Mouse (Mus musculus) ES-E14 (cell line): ENCODE measurements around the gene Hectd1. TPM values are rescaled to one million over a fixed set of nuclear protein-coding genes. Genes with fewer than 3 reads are reported as not detected.

Source experiments
- DNase-seq: peaks from one replicate; pipeline ENCODE4 v3.0.0-alpha.2; 2013; ENCODE audit warnings: low read depth, low spot score
- H3K27ac ChIP-seq: 2 replicates; pipeline ENCODE4 v1.5.1; 2012; ENCODE audit warnings: low read depth, mild to moderate bottlenecking, low read length, moderate library complexity, mixed read lengths; ENCODE audit not compliant: poor library complexity, insufficient read depth, severe bottlenecking
- H3K36me3 ChIP-seq: 2 replicates; pipeline ENCODE4 v1.6.1; 2012; ENCODE audit warnings: mild to moderate bottlenecking, low read length, moderate library complexity, mixed read lengths; ENCODE audit not compliant: control insufficient read depth, poor library complexity, insufficient read depth, severe bottlenecking
- H3K4me1 ChIP-seq, 2 experiments: fragments of 150-350 bp in 1 of 2; sonication (generic) in 1 of 2; 2 replicates each; pipeline ENCODE4 v1.6.1; 2012; ENCODE audit warnings: low read length in 2 of 2, mild to moderate bottlenecking in 1 of 2, mixed read lengths in 1 of 2; ENCODE audit not compliant: control insufficient read depth in 2 of 2, insufficient read depth in 2 of 2, poor library complexity in 1 of 2
- H3K4me3 ChIP-seq, 2 experiments: fragments of 150-350 bp in 1 of 2; sonication (generic) in 1 of 2; 2 replicates each; pipeline ENCODE4 v1.5.1; 2012; ENCODE audit warnings: low read length in 2 of 2, low read depth in 1 of 2, mild to moderate bottlenecking in 1 of 2, mixed read lengths in 1 of 2; ENCODE audit not compliant: insufficient read depth in 1 of 2, poor library complexity in 1 of 2, severe bottlenecking in 1 of 2
- H3K9ac ChIP-seq: 2 replicates; pipeline ENCODE4 v1.6.1; 2012; ENCODE audit warnings: low read depth, mild to moderate bottlenecking, low read length, mixed read lengths; ENCODE audit not compliant: poor library complexity, insufficient read depth, severe bottlenecking
- H3K9me3 ChIP-seq: fragments of 150-350 bp; sonication (generic); 2 replicates; pipeline ENCODE4 v1.6.1; 2012; ENCODE audit warnings: low read depth, mild to moderate bottlenecking, low read length; ENCODE audit not compliant: control insufficient read depth, insufficient read depth
- CHD2 ChIP-seq: IDR thresholded peaks from 2 replicates; pipeline ENCODE4 v1.6.1; 2014; ENCODE audit warnings: mild to moderate bottlenecking, low read depth, low read length, inconsistent platforms
- HCFC1 ChIP-seq: IDR thresholded peaks from 2 replicates; pipeline ENCODE4 v1.6.1; 2012; ENCODE audit warnings: low read length, inconsistent platforms, borderline replicate concordance; ENCODE audit not compliant: insufficient read depth
- MAFK ChIP-seq: IDR thresholded peaks from 2 replicates; pipeline ENCODE4 v1.6.1; 2014; ENCODE audit warnings: mild to moderate bottlenecking, low read depth, low read length, inconsistent platforms; ENCODE audit not compliant: insufficient read depth
- ZC3H11A ChIP-seq: IDR thresholded peaks from 2 replicates; pipeline ENCODE4 v1.6.1; 2012; ENCODE audit warnings: low read depth, mild to moderate bottlenecking, inconsistent platforms, low read length, borderline replicate concordance
- ZNF384 ChIP-seq: IDR thresholded peaks from 2 replicates; pipeline ENCODE4 v1.6.1; 2012; ENCODE audit warnings: low read depth, low read length, inconsistent platforms
- in situ Hi-C, 2 experiments: fragments of 600-800 bp; cut with MboI; formaldehyde crosslinking; loops; one replicate each; pipeline ENCODE4 v1.15.1; 2025; ENCODE audit warnings: low sequenced_read_pairs in 2 of 2, inconsistent platforms in 1 of 2; ENCODE audit not compliant: unreplicated experiment in 2 of 2
- total RNA-seq: library from RNA; depleted of rRNA; stranded (reverse); fragments of 300-350 nt; gene quantifications from 2 replicates; pipeline ENCODE4 v1.2.3, GENCODE M21; 2012

Hectd1 gene
- total RNA-seq, 1 experiment = 45.1 TPM

DNA sequence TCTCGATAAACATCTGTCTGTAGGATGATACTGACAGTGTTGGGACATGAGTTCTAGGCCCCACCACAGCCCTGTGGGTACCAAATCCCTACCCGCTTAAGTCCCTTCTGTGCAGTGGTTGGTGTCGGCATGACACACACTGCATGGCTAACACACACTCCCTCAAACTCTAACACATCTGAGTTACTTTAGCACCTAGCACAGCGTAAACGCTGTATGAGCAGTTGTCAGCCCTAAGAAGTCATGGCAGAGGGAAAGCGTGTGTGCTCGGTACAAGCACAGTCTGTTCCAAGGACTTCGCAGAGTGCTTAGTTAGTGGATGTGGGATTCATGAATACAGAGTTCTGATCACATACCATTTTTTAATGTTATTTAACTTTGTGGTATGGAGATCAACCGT, 99.5 kb downstream of the Hectd1 start:
- Histone ChIP-seq H3K27ac (no peak overlapping the region), H3K9ac (no peak overlapping the region), H3K4me3 (no peak overlapping the region; a peak in 1 of 4 replicates), H3K9me3 (no peaks in the 10 kb centered on the region), H3K4me1 (peaks cover 0 to 3% of the 10 kb centered on the region in 2 experiments; a peak in 1 of 4 replicates), H3K36me3 (no peaks in the 10 kb centered on the region)
- no peak for DNase-seq
- no peak for TF ChIP-seq HCFC1
- no peak for TF ChIP-seq ZNF384
- no peak for TF ChIP-seq MAFK
- no peak for TF ChIP-seq CHD2
- no peak for TF ChIP-seq ZC3H11A
- in situ Hi-C loops = no loop called here

- in situ Hi-C loops = no loop called here
- Histone ChIP-seq H3K27ac (no peak overlapping the region), H3K4me3 (peak overlapping the region in 1 of 2 experiments; percentile 8; a peak in 3 of 4 replicates), H3K4me1 (no peaks in the 10 kb centered on the region), H3K36me3 (peaks cover under 1% of the 10 kb centered on the region; the same call in 1 of the 2 replicates), H3K9ac (peak overlapping the region; percentile 12; the same call in 1 of the 2 replicates), H3K9me3 (no peaks in the 10 kb centered on the region)
- no peak for DNase-seq
- no peak for TF ChIP-seq MAFK
These were observed 100.3 kb downstream of the Hectd1 start for GRCm38 (mm10) chr12:51729058-51729457.

- Histone ChIP-seq H3K4me3 (no peak overlapping the region), H3K36me3 (peaks cover 3% of the 10 kb centered on the region; the same call in 1 of the 2 replicates), H3K4me1 (peaks cover 7 to 9% of the 10 kb centered on the region in 2 experiments), H3K27ac (no peak overlapping the region), H3K9me3 (no peaks in the 10 kb centered on the region), H3K9ac (no peak overlapping the region)
- no peak for DNase-seq
- TF ChIP-seq MAFK (no peak), ZC3H11A (no peak), CHD2 (no peak), ZNF384 (no peak), HCFC1 (no peak)
- in situ Hi-C loops = no loop called here
These were observed 107.5 kb downstream of the Hectd1 start for GRCm38 (mm10) chr12:51721836-51722235.

DNA sequence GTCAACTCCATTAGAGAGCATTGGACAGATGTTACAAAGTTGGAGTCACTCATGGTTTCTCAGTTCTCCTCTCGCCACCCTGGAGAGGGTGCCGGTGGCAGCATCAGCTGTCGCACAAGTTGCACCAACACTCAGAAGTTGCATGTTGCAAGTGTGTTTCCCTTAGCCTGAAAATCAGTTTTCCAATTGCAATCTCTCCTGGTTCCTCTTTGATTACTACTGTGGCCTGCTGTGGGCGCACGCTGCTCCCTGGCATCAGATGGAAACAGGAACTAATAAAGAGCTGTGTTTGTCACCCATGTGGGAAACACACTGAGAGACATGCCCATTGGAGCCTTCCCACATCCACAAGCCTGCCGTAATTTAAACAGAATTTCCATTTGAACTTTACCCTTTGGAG, 110.7 kb downstream of the Hectd1 start:
- no peak for DNase-seq
- H3K36me3 ChIP-seq = no peaks in the 10 kb centered on the region
- no peak overlapping the region for H3K27ac ChIP-seq
- in situ Hi-C loops = no loop called here
- TF ChIP-seq CHD2 (no peak), ZNF384 (no peak), HCFC1 (no peak), MAFK (no peak), ZC3H11A (no peak)
- H3K4me3 ChIP-seq = no peak overlapping the region
- peaks cover 7 to 9% of the 10 kb centered on the region in 2 experiments for H3K4me1 ChIP-seq
- no peak overlapping the region for H3K9ac ChIP-seq
- H3K9me3 ChIP-seq = no peaks in the 10 kb centered on the region

DNA sequence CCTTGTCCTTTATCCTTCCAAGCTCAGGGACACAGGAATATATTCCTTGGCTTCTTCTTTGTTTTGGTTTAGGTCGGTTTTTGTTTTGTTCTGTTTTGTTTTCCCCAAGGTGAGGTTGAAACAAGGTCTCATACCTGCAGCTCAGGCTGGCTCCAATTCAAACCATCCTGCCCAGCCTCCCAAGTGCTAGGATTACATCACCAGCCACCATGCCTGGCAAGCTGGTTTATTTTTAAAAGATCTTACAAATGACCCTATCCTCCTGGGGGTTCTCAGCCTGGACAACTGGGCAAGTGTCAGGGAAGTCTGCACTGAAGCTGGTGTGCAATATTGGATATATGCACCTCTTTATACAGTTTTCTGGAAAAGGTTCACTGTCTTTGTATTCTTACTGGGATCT, 116.7 kb downstream of the Hectd1 start:
- TF ChIP-seq MAFK = no peak
- TF ChIP-seq ZC3H11A = no peak
- TF ChIP-seq CHD2 = no peak
- TF ChIP-seq ZNF384 = no peak
- no peak for TF ChIP-seq HCFC1
- in situ Hi-C loops = no loop called here
- Histone ChIP-seq H3K36me3 (no peaks in the 10 kb centered on the region), H3K4me1 (peaks cover 0 to 13% of the 10 kb centered on the region in 2 experiments; a peak in 2 of 4 replicates), H3K9ac (no peak overlapping the region), H3K27ac (no peak overlapping the region), H3K9me3 (no peaks in the 10 kb centered on the region), H3K4me3 (no peak overlapping the region)
- no peak for DNase-seq
